Mouse (Mus musculus) liver, embryonic 14.5 days (tissue): ENCODE results near the gene Aebp2. TPM values are rescaled to one million over a fixed set of nuclear protein-coding genes. Genes with fewer than 3 reads are reported as not detected.
"Not testable (repeated sequence)": the region's sequence is repeated elsewhere in the genome, so short reads cannot be mapped to it uniquely, and the experiment has no call there.

ENCODE experiments used
- ATAC-seq: fragments of 200-750 bp; cut with Nextera tagmentation; 2 replicates; pipeline ENCODE4 v1.8.0; 2017; ENCODE audit warnings: moderate number of reproducible peaks, mild to moderate bottlenecking, moderate library complexity; ENCODE audit not compliant: insufficient read depth
- DNase-seq, 3 experiments: peaks; one replicate each; pipeline ENCODE4 v3.0.0-alpha.2; 2012 to 2013; ENCODE audit warnings: low read depth in 3 of 3, low spot score in 3 of 3
- H3K27ac ChIP-seq: fragments of 300-500 bp; sonication (generic); 2 replicates; pipeline ENCODE4 v1.5.1; 2014; ENCODE audit warnings: moderate library complexity, mild to moderate bottlenecking, control low read depth, inconsistent platforms
- H3K27me3 ChIP-seq: fragments of 300-500 bp; sonication (generic); 2 replicates; pipeline ENCODE4 v1.6.1; 2014; ENCODE audit warnings: mild to moderate bottlenecking, low read length, moderate library complexity; ENCODE audit not compliant: control insufficient read depth, insufficient read depth
- H3K36me3 ChIP-seq: fragments of 300-500 bp; sonication (generic); replicated peaks from 2 replicates; pipeline ENCODE4 v1.6.1; 2014; ENCODE audit warnings: low read depth; ENCODE audit not compliant: control insufficient read depth, insufficient read depth
- H3K4me1 ChIP-seq, 2 experiments: fragments of 200-500 bp in 1 of 2; fragments of 300-500 bp in 1 of 2; sonication (generic) in 1 of 2; replicated peaks; 2 replicates each; pipeline ENCODE4 v1.6.1; 2012 to 2014; ENCODE audit warnings: antibody characterized with exemption in 1 of 2, inconsistent platforms in 1 of 2, low read length in 1 of 2; ENCODE audit not compliant: control insufficient read depth in 2 of 2, insufficient read depth in 2 of 2
- H3K4me2 ChIP-seq: fragments of 300-500 bp; sonication (generic); 2 replicates; pipeline ENCODE4 v1.6.1; 2014; ENCODE audit warnings: low read depth, mild to moderate bottlenecking, control low read depth, moderate library complexity
- H3K4me3 ChIP-seq, 2 experiments: fragments of 200-500 bp in 1 of 2; fragments of 300-500 bp in 1 of 2; sonication (generic) in 1 of 2; 2 replicates each; pipeline ENCODE4 v1.5.1; 2012 to 2014; ENCODE audit warnings: low read depth in 2 of 2, low read length in 2 of 2, mild to moderate bottlenecking in 2 of 2, control low read depth in 1 of 2, inconsistent platforms in 1 of 2, moderate library complexity in 1 of 2; ENCODE audit not compliant: insufficient read depth in 1 of 2
- H3K9ac ChIP-seq: fragments of 300-500 bp; sonication (generic); replicated peaks from 2 replicates; pipeline ENCODE4 v1.6.1; 2014; ENCODE audit warnings: mild to moderate bottlenecking, control low read depth, moderate library complexity
- H3K9me3 ChIP-seq: fragments of 300-500 bp; sonication (generic); 2 replicates; pipeline ENCODE4 v1.6.1; 2016; ENCODE audit warnings: low read length, mixed read lengths; ENCODE audit not compliant: control insufficient read depth
- CTCF ChIP-seq: IDR thresholded peaks from 2 replicates; pipeline ENCODE4 v1.5.1; 2016; ENCODE audit warnings: antibody characterized with exemption, low read depth, control low read depth
- EP300 ChIP-seq: IDR thresholded peaks from 2 replicates; pipeline ENCODE4 v1.6.1; 2016; ENCODE audit warnings: antibody characterized with exemption, low read depth
- WGBS: fragments of 180-500 bp; shearing (Covaris S2); extraction: QIAGEN DNeasy Blood & Tissue Kit; methylation state at CpG from one replicate; pipeline ENCODE4 v1.1.7; 2014; ENCODE audit not compliant: insufficient replicate concordance; 5-methylcytosine and 5-hydroxymethylcytosine counted together
- polyA plus RNA-seq, 2 experiments: library from polyadenylated mRNA; depleted of rRNA in 1 of 2; stranded (reverse) in 1 of 2; unstranded in 1 of 2; fragments of >200 nt; fragmentation: Nextera tagmentation in 1 of 2; extraction: Ambion mirVana in 1 of 2; gene quantifications; 2 replicates each; pipeline versions ENCODE4 v1.2.1 to v1.2.3; 2012 to 2014

Gene Aebp2
- 8.0 and 10.7 TPM in 2 replicates for polyA plus RNA-seq (2012; rRNA removed)
- 3.3 TPM in 2 replicates for polyA plus RNA-seq (2014; fragmentation: Nextera tagmentation; extraction: Ambion mirVana)

- DNase-seq: no peak
- no peaks in the 10 kb centered on the region for H3K36me3 ChIP-seq
- no peak for ATAC-seq
- WGBS: 43% methylated on average over 30 of the region's 30 CpGs
- H3K27me3 ChIP-seq: no peaks in the 10 kb centered on the region
- H3K9me3 ChIP-seq: no peaks in the 10 kb centered on the region
- TF ChIP-seq EP300 (no peak), CTCF (no peak)
- H3K4me2 ChIP-seq: peak within 1 kb of the TSS; percentile 85
- peak within 1 kb of the TSS; percentile 82 for H3K9ac ChIP-seq
- peaks cover 7 to 13% of the 10 kb centered on the region in 2 experiments for H3K4me1 ChIP-seq
- H3K27ac ChIP-seq: no peak within 1 kb of the TSS; the same call in 1 of the 2 replicates
- H3K4me3 ChIP-seq: peak within 1 kb of the TSS; percentile 80 to 90
These were observed at the start of gene Aebp2 for GRCm38 (mm10) chr6:140622391-140623225. TSS of gene Aebp2 (plus strand) at chr6:140622663.

- ATAC-seq (no peak), DNase-seq (no peak)
- Histone ChIP-seq H3K27me3 (no peaks in the 10 kb centered on the region), H3K9ac (no peak overlapping the region), H3K4me2 (no peak overlapping the region), H3K9me3 (no peaks in the 10 kb centered on the region), H3K36me3 (no peaks in the 10 kb centered on the region), H3K4me3 (no peak overlapping the region), H3K4me1 (no peaks in the 10 kb centered on the region), H3K27ac (no peak overlapping the region)
- TF ChIP-seq EP300 (no peak), CTCF (no peak)
- 79% methylated on average over 3 of the region's 3 CpGs for WGBS
These were observed 47.5 kb upstream of the Aebp2 start for GRCm38 (mm10) chr6:140574943-140575342.

GRCm38 (mm10) chr6:140576133-140576532, 46.3 kb upstream of the Aebp2 start:
- no peak overlapping the region for H3K4me2 ChIP-seq
- DNase-seq: no peak
- H3K27ac ChIP-seq: no peak overlapping the region
- no peaks in the 10 kb centered on the region for H3K9me3 ChIP-seq
- no peak overlapping the region for H3K9ac ChIP-seq
- TF ChIP-seq CTCF: no peak
- no peak for TF ChIP-seq EP300
- H3K36me3 ChIP-seq: no peaks in the 10 kb centered on the region
- H3K27me3 ChIP-seq: no peaks in the 10 kb centered on the region
- WGBS: 56% methylated on average over 8 of the region's 8 CpGs
- H3K4me1 ChIP-seq: no peaks in the 10 kb centered on the region
- ATAC-seq: no peak
- H3K4me3 ChIP-seq: no peak overlapping the region

- H3K4me2 ChIP-seq: no peak overlapping the region
- no peaks in the 10 kb centered on the region for H3K9me3 ChIP-seq
- H3K4me3 ChIP-seq: no peak overlapping the region
- H3K36me3 ChIP-seq: no peaks in the 10 kb centered on the region
- no peaks in the 10 kb centered on the region for H3K27me3 ChIP-seq
- no peak for ATAC-seq
- no peaks in the 10 kb centered on the region for H3K4me1 ChIP-seq
- DNase-seq: no peak
- no peak overlapping the region for H3K27ac ChIP-seq
- TF ChIP-seq EP300 (no peak), CTCF (peak; percentile 13; the same call in 1 of the 2 replicates)
- H3K9ac ChIP-seq: no peak overlapping the region
- WGBS: 59% methylated on average over 18 of the region's 18 CpGs
These were observed 45.3 kb upstream of the Aebp2 start for GRCm38 (mm10) chr6:140576961-140577821.

- Histone ChIP-seq H3K27ac (no peak overlapping the region), H3K4me1 (no peaks in the 10 kb centered on the region), H3K27me3 (no peaks in the 10 kb centered on the region), H3K4me2 (no peak overlapping the region), H3K9ac (no peak overlapping the region), H3K4me3 (no peak overlapping the region), H3K9me3 (no peaks in the 10 kb centered on the region), H3K36me3 (no peaks in the 10 kb centered on the region)
- DNase-seq (no peak), ATAC-seq (peak; percentile 63; the same call in 1 of the 2 replicates)
- no peak for TF ChIP-seq EP300
- no peak for TF ChIP-seq CTCF
- WGBS: 63% methylated on average over 4 of the region's 4 CpGs
These were observed 44.7 kb upstream of the Aebp2 start for GRCm38 (mm10) chr6:140577822-140578170.

- DNase-seq, H3K4me1 ChIP-seq, H3K9ac ChIP-seq, H3K9me3 ChIP-seq, H3K27me3 ChIP-seq, H3K27ac ChIP-seq, H3K4me3 ChIP-seq, ATAC-seq, H3K36me3 ChIP-seq, H3K4me2 ChIP-seq: not testable (repeated sequence)
These were observed 43.5 kb upstream of the Aebp2 start for GRCm38 (mm10) chr6:140578985-140579384.
